Mouse (Mus musculus): ENCODE data around the gene Cfap100. TPM values are rescaled to one million over a fixed set of nuclear protein-coding genes. Genes with fewer than 3 reads are reported as not detected.
A peak's percentile ranks its signal among the peaks of the same experiment; 100 is the strongest.

Cfap100 gene
- polyA plus RNA-seq, 1 experiment from 2014 or later, result 0.82 TPM

DNA sequence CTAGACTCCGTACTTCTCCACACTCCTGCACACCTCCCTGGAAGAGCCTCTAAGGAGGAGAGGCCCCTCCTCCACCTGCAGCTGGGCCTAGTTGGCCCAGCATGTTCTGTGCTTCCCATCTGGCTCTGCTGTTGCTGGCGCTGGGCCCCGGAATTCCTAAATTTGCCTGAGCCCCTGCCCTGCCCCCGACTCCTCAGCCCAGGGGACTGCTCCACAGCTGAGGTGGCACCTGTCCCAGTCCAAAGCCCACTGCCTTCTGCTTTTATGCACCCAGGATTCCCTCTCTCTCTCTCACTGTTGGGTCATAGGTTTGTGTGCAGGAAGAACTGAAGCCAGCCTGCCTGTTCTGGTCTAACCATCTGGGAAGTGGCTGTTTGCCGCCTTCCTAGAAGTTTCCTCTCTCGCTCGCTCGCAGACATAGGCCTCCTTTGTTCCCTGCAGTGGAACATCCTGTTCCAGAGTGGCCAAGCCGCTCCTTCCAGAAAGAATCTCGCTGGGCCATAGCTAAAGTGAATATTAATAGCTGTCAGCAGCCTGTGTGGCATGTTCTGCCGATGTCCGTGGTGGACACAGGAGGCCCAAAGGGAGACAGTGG lies 42.4 kb upstream of the Cfap100 start:
- no peak overlapping the region for H3K4me2 ChIP-seq (ENCODE audit: low read depth, low read length)
- 29% methylated on average over 12 of the region's 12 CpGs for WGBS

DNA sequence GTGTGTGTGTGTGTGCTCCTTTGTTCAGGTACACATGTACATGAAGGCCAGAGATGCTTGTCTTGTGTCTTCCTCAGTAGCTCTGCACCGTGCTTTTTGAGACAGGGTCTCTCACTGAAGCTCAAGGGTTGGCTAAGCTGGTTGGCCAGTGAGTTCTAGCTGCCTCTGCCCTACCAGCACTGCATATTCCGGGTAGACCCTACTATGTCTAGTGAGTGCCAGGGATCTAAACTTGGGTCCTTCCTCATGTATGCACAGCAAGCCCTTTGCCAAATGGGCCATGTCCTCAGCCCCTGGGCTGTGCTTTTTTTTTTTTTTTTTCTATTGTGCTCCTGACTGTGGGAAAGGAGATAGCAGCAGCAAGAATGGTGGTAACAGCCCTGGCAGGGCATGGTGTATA lies 41.7 kb upstream of the Cfap100 start:
- Histone ChIP-seq H3K36me3 (ENCODE audit: control insufficient read depth, insufficient read depth, low read length) (peaks cover 7% of the 10 kb centered on the region), H3K9ac (ENCODE audit: low read length) (no peak overlapping the region), H3K27me3 (ENCODE audit: control insufficient read depth, insufficient read depth, low read depth, low read length) (no peaks in the 10 kb centered on the region), H3K4me1 (replicated peaks; ENCODE audit: control insufficient read depth, insufficient read depth, low read length) (peaks cover 19% of the 10 kb centered on the region), H3K4me3 (ENCODE audit: low read length) (no peak overlapping the region), H3K9me3 (ENCODE audit: control insufficient read depth, low read length) (no peaks in the 10 kb centered on the region), H3K27ac (ENCODE audit: low read length) (peak overlapping the region; percentile 94), H3K4me2 (ENCODE audit: low read depth, low read length) (no peak overlapping the region)
- no peak for ATAC-seq (ENCODE audit: low read depth)
- 90% methylated on average over 2 of the region's 2 CpGs for WGBS

More for the DNA sequence above, 42.4 kb upstream of the Cfap100 start:
- Histone ChIP-seq H3K36me3 (ENCODE audit: control insufficient read depth, insufficient read depth, low read length) (peaks cover 7% of the 10 kb centered on the region), H3K4me3 (ENCODE audit: low read length) (no peak overlapping the region), H3K9ac (ENCODE audit: low read length) (peak overlapping the region; percentile 44), H3K27me3 (ENCODE audit: control insufficient read depth, insufficient read depth, low read depth, low read length) (no peaks in the 10 kb centered on the region), H3K9me3 (ENCODE audit: control insufficient read depth, low read length) (no peaks in the 10 kb centered on the region), H3K27ac (ENCODE audit: low read length) (peak overlapping the region; percentile 94), H3K4me1 (replicated peaks; ENCODE audit: control insufficient read depth, insufficient read depth, low read length) (peaks cover 16% of the 10 kb centered on the region)
- peak; percentile 68 for ATAC-seq (ENCODE audit: low read depth)

DNA sequence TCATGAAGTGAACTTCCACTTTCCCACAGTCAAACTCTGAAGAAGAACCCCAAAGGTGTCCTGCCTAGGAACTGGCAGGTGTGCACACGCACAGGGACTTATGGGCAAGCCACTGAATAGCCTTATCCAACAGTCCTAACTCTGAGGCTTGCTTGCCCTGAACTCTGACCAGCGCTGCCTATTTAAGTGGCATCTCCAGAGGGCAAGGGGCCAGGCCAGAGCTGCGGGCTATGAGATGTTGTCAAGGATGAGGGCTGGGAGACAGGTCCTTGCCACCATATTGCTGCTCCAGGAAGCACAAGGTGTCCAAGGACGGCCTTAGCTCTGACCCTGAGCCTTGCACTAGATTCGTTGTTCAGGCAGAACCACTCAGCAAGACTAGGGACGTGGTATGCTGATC lies 40.4 kb upstream of the Cfap100 start:
- Histone ChIP-seq H3K9me3 (ENCODE audit: control insufficient read depth, low read length) (no peaks in the 10 kb centered on the region), H3K4me3 (ENCODE audit: low read length) (no peak overlapping the region), H3K27ac (ENCODE audit: low read length) (no peak overlapping the region), H3K27me3 (ENCODE audit: control insufficient read depth, insufficient read depth, low read depth, low read length) (no peaks in the 10 kb centered on the region), H3K4me1 (replicated peaks; ENCODE audit: control insufficient read depth, insufficient read depth, low read length) (peaks cover 25% of the 10 kb centered on the region), H3K36me3 (ENCODE audit: control insufficient read depth, insufficient read depth, low read length) (peaks cover 7% of the 10 kb centered on the region), H3K4me2 (ENCODE audit: low read depth, low read length) (no peak overlapping the region), H3K9ac (ENCODE audit: low read length) (no peak overlapping the region)
- WGBS, result 87% methylated on average over 6 of the region's 6 CpGs
- ATAC-seq (ENCODE audit: low read depth), result no peak

DNA sequence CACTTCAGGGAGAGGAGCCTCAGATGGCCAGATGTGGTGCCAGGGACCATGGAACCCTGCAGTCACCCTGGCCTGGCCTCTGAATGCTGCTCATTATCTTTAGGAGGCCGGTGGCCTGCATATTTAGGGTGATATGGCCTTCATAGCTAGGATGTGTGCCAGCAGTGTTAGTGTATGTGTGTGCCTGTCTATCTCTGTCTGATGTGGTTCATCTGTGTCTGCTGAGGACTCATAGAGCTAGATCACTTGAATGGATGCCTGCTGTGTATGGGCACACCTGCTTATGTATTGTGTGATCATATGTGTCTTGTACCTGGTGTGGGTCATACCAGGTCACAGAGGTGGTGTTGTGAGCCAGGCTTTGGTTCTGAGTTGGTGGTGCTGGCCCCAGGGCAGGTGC lies 39.6 kb upstream of the Cfap100 start:
- WGBS, result 76% methylated on average over 1 of the region's 1 CpGs
- Histone ChIP-seq H3K9me3 (ENCODE audit: control insufficient read depth, low read length) (no peaks in the 10 kb centered on the region), H3K4me1 (replicated peaks; ENCODE audit: control insufficient read depth, insufficient read depth, low read length) (peaks cover 28% of the 10 kb centered on the region), H3K4me2 (ENCODE audit: low read depth, low read length) (no peak overlapping the region), H3K36me3 (ENCODE audit: control insufficient read depth, insufficient read depth, low read length) (peaks cover 7% of the 10 kb centered on the region), H3K4me3 (ENCODE audit: low read length) (no peak overlapping the region), H3K27ac (ENCODE audit: low read length) (no peak overlapping the region), H3K9ac (ENCODE audit: low read length) (no peak overlapping the region), H3K27me3 (ENCODE audit: control insufficient read depth, insufficient read depth, low read depth, low read length) (no peaks in the 10 kb centered on the region)
- no peak for ATAC-seq (ENCODE audit: low read depth)

DNA sequence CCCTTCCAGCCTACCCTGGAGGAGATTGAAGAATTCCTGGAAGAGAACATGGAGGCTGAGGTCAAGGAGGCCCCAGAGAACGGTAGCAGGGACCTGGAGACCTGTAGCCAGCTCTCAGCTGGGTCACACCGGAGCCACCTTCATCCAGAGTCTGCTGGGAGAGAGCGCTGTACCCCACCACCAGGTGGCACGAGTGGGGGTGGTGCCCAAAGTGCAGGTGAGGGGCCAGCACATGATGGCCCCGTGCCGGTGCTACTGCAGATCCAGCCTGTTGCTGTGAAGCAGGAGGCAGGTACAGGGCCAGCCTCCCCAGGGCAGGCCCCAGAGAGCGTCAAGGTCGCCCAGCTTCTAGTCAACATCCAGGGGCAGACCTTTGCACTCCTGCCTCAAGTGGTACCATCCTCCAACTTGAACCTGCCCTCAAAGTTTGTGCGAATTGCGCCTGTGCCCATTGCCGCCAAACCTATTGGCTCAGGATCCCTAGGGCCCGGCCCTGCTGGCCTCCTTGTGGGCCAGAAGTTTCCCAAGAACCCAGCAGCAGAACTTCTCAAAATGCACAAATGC lies 38.3 kb upstream of the Cfap100 start:
- 90% methylated on average over 12 of the region's 12 CpGs for WGBS
- no peaks in the 10 kb centered on the region; the same call in 1 of the 2 replicates for H3K27me3 ChIP-seq (ENCODE audit: control insufficient read depth, insufficient read depth, low read depth, low read length)
- H3K27ac ChIP-seq (ENCODE audit: low read length), result no peak overlapping the region
- peaks cover 7% of the 10 kb centered on the region for H3K36me3 ChIP-seq (ENCODE audit: control insufficient read depth, insufficient read depth, low read length)
- H3K9ac ChIP-seq (ENCODE audit: low read length), result no peak overlapping the region
- no peak overlapping the region for H3K4me2 ChIP-seq (ENCODE audit: low read depth, low read length)
- no peaks in the 10 kb centered on the region for H3K9me3 ChIP-seq (ENCODE audit: control insufficient read depth, low read length)
- ATAC-seq (ENCODE audit: low read depth), result no peak
- H3K4me3 ChIP-seq (ENCODE audit: low read length), result no peak overlapping the region
- H3K4me1 ChIP-seq (replicated peaks; ENCODE audit: control insufficient read depth, insufficient read depth, low read length), result peaks cover 28% of the 10 kb centered on the region

DNA sequence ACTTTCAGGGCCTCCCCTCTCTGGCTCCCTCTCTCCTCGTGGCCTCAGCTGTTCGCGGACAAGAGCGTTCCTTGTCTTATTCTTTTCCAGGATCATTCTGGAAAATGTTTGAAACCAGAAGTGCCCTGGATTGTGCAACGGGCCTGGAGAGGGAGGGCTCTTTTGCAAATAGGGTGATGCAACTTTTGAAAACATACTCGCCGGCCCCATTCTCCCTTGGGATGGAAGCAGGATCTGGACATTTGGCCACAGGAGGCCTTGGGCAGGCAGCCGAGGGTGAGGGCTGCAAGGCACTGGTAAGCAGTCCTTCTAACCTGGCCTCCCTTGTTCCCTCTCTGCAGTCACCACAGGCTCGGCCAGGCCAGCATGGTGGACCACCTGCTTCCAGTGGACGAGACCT lies 37.5 kb upstream of the Cfap100 start:
- 57% methylated on average over 10 of the region's 10 CpGs for WGBS
- Histone ChIP-seq H3K36me3 (ENCODE audit: control insufficient read depth, insufficient read depth, low read length) (peaks cover 7% of the 10 kb centered on the region), H3K27me3 (ENCODE audit: control insufficient read depth, insufficient read depth, low read depth, low read length) (peaks cover 7% of the 10 kb centered on the region), H3K9me3 (ENCODE audit: control insufficient read depth, low read length) (no peaks in the 10 kb centered on the region), H3K4me2 (ENCODE audit: low read depth, low read length) (no peak overlapping the region), H3K9ac (ENCODE audit: low read length) (no peak overlapping the region), H3K4me1 (replicated peaks; ENCODE audit: control insufficient read depth, insufficient read depth, low read length) (peaks cover 22% of the 10 kb centered on the region), H3K27ac (ENCODE audit: low read length) (peak overlapping the region; percentile 45), H3K4me3 (ENCODE audit: low read length) (no peak overlapping the region)
- no peak for ATAC-seq (ENCODE audit: low read depth)

DNA sequence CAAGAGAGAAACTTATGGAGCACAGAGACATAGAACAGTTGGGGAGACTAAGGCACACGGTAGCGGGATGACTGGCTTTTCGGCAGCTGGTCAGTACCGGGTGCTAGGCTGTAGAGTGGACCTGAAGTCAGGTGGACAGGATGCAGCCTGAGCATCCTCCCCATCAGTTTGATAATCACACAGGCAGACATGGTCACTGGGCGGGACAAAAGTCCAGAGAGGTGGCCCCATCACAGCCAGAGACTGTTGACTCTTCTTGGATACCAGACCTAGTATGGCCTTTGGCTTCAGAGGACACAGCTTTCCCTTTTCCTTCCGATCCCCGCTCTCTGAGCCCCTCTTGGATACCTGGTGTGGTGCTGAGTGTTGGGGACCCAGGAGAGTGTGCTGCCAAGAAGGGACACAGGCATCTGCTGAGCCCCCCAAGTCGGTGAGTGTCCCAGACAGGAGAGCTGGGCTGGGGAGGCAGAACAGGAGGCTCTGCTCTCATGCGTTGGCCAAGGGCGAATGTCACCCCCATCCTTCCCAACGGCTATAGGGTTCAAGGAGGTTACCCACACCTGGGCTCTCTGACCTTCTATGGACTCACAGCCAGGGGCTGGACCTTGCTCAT lies 36.5 kb upstream of the Cfap100 start:
- Histone ChIP-seq H3K27me3 (ENCODE audit: control insufficient read depth, insufficient read depth, low read depth, low read length) (peaks cover 17% of the 10 kb centered on the region), H3K36me3 (ENCODE audit: control insufficient read depth, insufficient read depth, low read length) (peaks cover 5% of the 10 kb centered on the region), H3K9me3 (ENCODE audit: control insufficient read depth, low read length) (no peaks in the 10 kb centered on the region), H3K4me3 (ENCODE audit: low read length) (no peak overlapping the region), H3K27ac (ENCODE audit: low read length) (no peak overlapping the region), H3K4me1 (replicated peaks; ENCODE audit: control insufficient read depth, insufficient read depth, low read length) (peaks cover 17% of the 10 kb centered on the region), H3K9ac (ENCODE audit: low read length) (no peak overlapping the region), H3K4me2 (ENCODE audit: low read depth, low read length) (no peak overlapping the region)
- no peak for ATAC-seq (ENCODE audit: low read depth)
- 90% methylated on average over 11 of the region's 11 CpGs for WGBS

DNA sequence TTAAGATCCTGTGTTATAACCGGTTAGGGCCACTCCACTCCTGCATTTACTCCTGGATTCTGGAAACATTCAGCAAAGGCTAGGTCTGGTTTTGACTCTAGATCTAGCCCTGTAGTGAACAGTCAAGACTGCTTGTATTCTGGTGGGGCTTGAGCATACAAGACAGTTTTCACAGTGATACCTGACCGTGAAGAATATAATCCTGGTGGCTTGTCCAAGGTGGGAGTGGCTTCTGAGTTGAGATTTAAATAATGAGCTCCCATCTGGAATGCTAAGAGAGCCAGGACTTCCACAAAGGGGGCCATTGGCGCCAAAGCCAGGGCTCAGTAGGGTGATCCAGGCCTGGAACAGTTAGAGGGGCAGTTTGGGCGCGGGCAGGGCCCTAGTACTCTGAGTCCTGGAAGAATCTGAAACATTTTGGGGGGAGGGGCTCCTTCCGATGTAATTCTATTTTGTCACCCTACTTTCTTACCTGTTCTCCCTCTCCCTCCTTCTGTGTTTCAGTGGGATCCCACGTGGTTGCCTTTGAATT lies 35.4 kb upstream of the Cfap100 start:
- H3K4me2 ChIP-seq (ENCODE audit: low read depth, low read length), result peak overlapping the region; percentile 99
- H3K4me3 ChIP-seq (ENCODE audit: low read length), result peak overlapping the region; percentile 74
- peaks cover 19% of the 10 kb centered on the region for H3K27me3 ChIP-seq (ENCODE audit: control insufficient read depth, insufficient read depth, low read depth, low read length)
- peak overlapping the region; percentile 81 for H3K9ac ChIP-seq (ENCODE audit: low read length)
- H3K9me3 ChIP-seq (ENCODE audit: control insufficient read depth, low read length), result no peaks in the 10 kb centered on the region
- WGBS, result 32% methylated on average over 7 of the region's 7 CpGs
- peak overlapping the region; percentile 68 for H3K27ac ChIP-seq (ENCODE audit: low read length)
- ATAC-seq (ENCODE audit: low read depth), result no peak
- H3K4me1 ChIP-seq (replicated peaks; ENCODE audit: control insufficient read depth, insufficient read depth, low read length), result peaks cover 17% of the 10 kb centered on the region
- H3K36me3 ChIP-seq (ENCODE audit: control insufficient read depth, insufficient read depth, low read length), result peaks cover 5% of the 10 kb centered on the region

DNA sequence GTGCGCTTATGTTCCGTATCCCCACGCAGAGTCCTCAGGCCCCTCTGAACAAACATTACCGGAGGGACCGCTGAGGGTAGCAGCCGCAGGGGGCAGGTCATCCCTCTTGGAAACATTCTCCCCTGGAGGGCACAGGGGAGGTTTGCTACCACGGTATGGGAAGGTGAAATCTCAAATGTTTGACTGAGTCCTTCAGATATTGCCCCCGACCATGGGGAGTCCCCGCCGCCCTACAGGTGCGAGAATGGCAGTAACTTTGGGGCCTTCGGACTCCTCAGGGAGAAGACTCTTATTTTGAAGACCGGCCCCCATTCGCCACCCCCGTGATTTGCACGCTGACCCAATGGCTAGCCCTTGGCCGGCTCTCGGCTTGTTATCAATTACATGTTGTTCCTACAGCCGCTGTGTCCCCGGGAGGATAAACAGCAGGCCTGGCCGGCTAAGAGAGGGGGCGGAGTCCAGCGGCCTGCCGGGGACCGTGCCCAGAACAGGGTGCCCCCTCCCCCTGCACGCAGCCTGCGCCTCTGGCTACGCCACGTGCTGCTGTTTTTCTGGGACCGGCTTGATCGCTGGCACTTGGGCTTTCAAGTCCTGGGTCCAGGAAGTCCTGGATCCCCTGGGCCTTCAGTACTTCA lies 34.7 kb upstream of the Cfap100 start:
- Histone ChIP-seq H3K4me1 (replicated peaks; ENCODE audit: control insufficient read depth, insufficient read depth, low read length) (peaks cover 17% of the 10 kb centered on the region), H3K27ac (ENCODE audit: low read length) (peak overlapping the region; percentile 68), H3K27me3 (ENCODE audit: control insufficient read depth, insufficient read depth, low read depth, low read length) (peaks cover 19% of the 10 kb centered on the region), H3K9ac (ENCODE audit: low read length) (peak overlapping the region; percentile 81), H3K9me3 (ENCODE audit: control insufficient read depth, low read length) (no peaks in the 10 kb centered on the region), H3K4me3 (ENCODE audit: low read length) (peak overlapping the region; percentile 74), H3K36me3 (ENCODE audit: control insufficient read depth, insufficient read depth, low read length) (peaks cover 5% of the 10 kb centered on the region), H3K4me2 (ENCODE audit: low read depth, low read length) (peak overlapping the region; percentile 99)
- ATAC-seq (ENCODE audit: low read depth), result peak; percentile 93
- WGBS, result under 1% methylated on average over 31 of the region's 31 CpGs
